Mouse (Mus musculus): ENCODE results near the gene Cdh1. TPM values are rescaled to one million over a fixed set of nuclear protein-coding genes. Genes with fewer than 3 reads are reported as not detected.
A peak's percentile ranks its signal among the peaks of the same experiment; 100 is the strongest.

Gene Cdh1
- total and polyA plus RNA-seq, 3 experiments = 0.13 TPM; not detected in 2

- Histone ChIP-seq H3K79me2 (replicated peaks; ENCODE audit: control insufficient read depth, extremely low read depth, insufficient read depth, poor library complexity, severe bottlenecking) (no peaks in the 10 kb centered on the region), H3K27me3 (replicated peaks) (no peaks in the 10 kb centered on the region), H3K36me3 (replicated peaks in 1 of 2; ENCODE audit: control insufficient read depth in 1 of 2, insufficient read depth in 1 of 2, low read length in 1 of 2) (peaks cover under 1 to 28% of the 10 kb centered on the region in 2 experiments), H3K4me3 (replicated peaks in 1 of 3; ENCODE audit: low read depth in 2 of 3, low read length in 2 of 3, poor library complexity in 1 of 3) (no peak overlapping the region), H3K27ac (ENCODE audit: insufficient read depth, low read depth) (no peak overlapping the region), H3K4me1 (ENCODE audit: control insufficient read depth in 1 of 2, insufficient read depth in 2 of 2) (peaks cover 0 to 36% of the 10 kb centered on the region in 2 experiments; a peak in 2 of 4 replicates), H3K9me3 (replicated peaks; ENCODE audit: low read length) (no peaks in the 10 kb centered on the region), H3K4me2 (ENCODE audit: insufficient read depth, low read depth, poor library complexity, severe bottlenecking) (no peak overlapping the region), H3K9ac (ENCODE audit: insufficient read depth, low read depth) (no peak overlapping the region)
- in situ Hi-C loops (cut with MboI; ENCODE audit: low pct_ligation_motif_present, low pct_unique_long_range_greater_than_20kb, low sequenced_read_pairs) = no loop called here
- DNase-seq (ENCODE audit: extremely low read depth) = no peak
- TF ChIP-seq MAX (IDR thresholded peaks at IDR 0.05; ENCODE audit: low read length) (no peak), MAZ (IDR thresholded peaks at IDR 0.05; ENCODE audit: low read depth, low read length) (no peak), USF2 (conservative IDR thresholded peaks at IDR 0.05; ENCODE audit: low read depth, low read length) (no peak), JUND (conservative IDR thresholded peaks at IDR 0.05; ENCODE audit: low read depth, low read length) (no peak)
- dilution Hi-C loops (cut with MboI; ENCODE audit: extremely low pct_ligation_motif_present, extremely low pct_unique_long_range_greater_than_20kb, low sequenced_read_pairs) = no loop called here
These were observed 106.9 kb downstream of the Cdh1 start for GRCm38 (mm10) chr8:106710002-106710401.

GRCm38 (mm10) chr8:106712487-106712886 lies 109.3 kb downstream of the Cdh1 start:
- no peak overlapping the region for H3K4me3 ChIP-seq (replicated peaks in 1 of 3; ENCODE audit: low read depth in 2 of 3, low read length in 2 of 3, poor library complexity in 1 of 3)
- H3K4me1 ChIP-seq (ENCODE audit: control insufficient read depth in 1 of 2, insufficient read depth in 2 of 2) = peaks cover 0 to 38% of the 10 kb centered on the region in 2 experiments; a peak in 2 of 4 replicates
- peaks cover 0 to 28% of the 10 kb centered on the region in 2 experiments for H3K36me3 ChIP-seq (replicated peaks in 1 of 2; ENCODE audit: control insufficient read depth in 1 of 2, insufficient read depth in 1 of 2, low read length in 1 of 2)
- H3K9ac ChIP-seq (ENCODE audit: insufficient read depth, low read depth) = no peak overlapping the region
- H3K9me3 ChIP-seq (replicated peaks; ENCODE audit: low read length) = no peaks in the 10 kb centered on the region
- dilution Hi-C loops (cut with MboI; ENCODE audit: extremely low pct_ligation_motif_present, extremely low pct_unique_long_range_greater_than_20kb, low sequenced_read_pairs) = no loop called here
- TF ChIP-seq SIN3A (IDR thresholded peaks at IDR 0.05; ENCODE audit: low read length) = no peak
- TF ChIP-seq CHD2 (IDR thresholded peaks at IDR 0.05; ENCODE audit: low read length) = no peak
- no peak for TF ChIP-seq USF1 (IDR thresholded peaks at IDR 0.05; ENCODE audit: low read depth, low read length)
- no peak for TF ChIP-seq MEF2A (IDR thresholded peaks at IDR 0.05; ENCODE audit: borderline replicate concordance, low read depth, low read length)
- no peak for TF ChIP-seq RCOR1 (conservative IDR thresholded peaks at IDR 0.05; ENCODE audit: low read depth, low read length)
- no peak for TF ChIP-seq SMC3 (IDR thresholded peaks at IDR 0.05; ENCODE audit: low read depth, low read length)
- no peak for TF ChIP-seq IRF4 (IDR thresholded peaks at IDR 0.05; ENCODE audit: low read depth, low read length)
- in situ Hi-C loops (cut with MboI; ENCODE audit: low pct_ligation_motif_present, low pct_unique_long_range_greater_than_20kb, low sequenced_read_pairs) = no loop called here
- H3K4me2 ChIP-seq (ENCODE audit: insufficient read depth, low read depth, poor library complexity, severe bottlenecking) = no peak overlapping the region
- H3K27ac ChIP-seq (ENCODE audit: insufficient read depth, low read depth) = no peak overlapping the region
- H3K27me3 ChIP-seq (replicated peaks) = no peaks in the 10 kb centered on the region
- DNase-seq (ENCODE audit: extremely low read depth) = no peak
- H3K79me2 ChIP-seq (replicated peaks; ENCODE audit: control insufficient read depth, extremely low read depth, insufficient read depth, poor library complexity, severe bottlenecking) = no peaks in the 10 kb centered on the region

GRCm38 (mm10) chr8:106714297-106714696 lies 111.1 kb downstream of the Cdh1 start:
- TF ChIP-seq RCOR1 (conservative IDR thresholded peaks at IDR 0.05; ENCODE audit: low read depth, low read length) (no peak), KAT2A (IDR thresholded peaks at IDR 0.05; ENCODE audit: insufficient replicate concordance, low read length) (no peak), EP300 (IDR thresholded peaks at IDR 0.05; ENCODE audit: low read length) (no peak), MAZ (IDR thresholded peaks at IDR 0.05; ENCODE audit: low read depth, low read length) (no peak), ETS1 (conservative IDR thresholded peaks at IDR 0.05; ENCODE audit: low read depth, low read length) (no peak), MAFK (IDR thresholded peaks at IDR 0.05; ENCODE audit: insufficient replicate concordance, low read length) (no peak), MEF2A (IDR thresholded peaks at IDR 0.05; ENCODE audit: borderline replicate concordance, low read depth, low read length) (no peak)
- no peak overlapping the region for H3K9ac ChIP-seq (ENCODE audit: insufficient read depth, low read depth)
- peaks cover 0 to 39% of the 10 kb centered on the region in 2 experiments for H3K36me3 ChIP-seq (replicated peaks in 1 of 2; ENCODE audit: control insufficient read depth in 1 of 2, insufficient read depth in 1 of 2, low read length in 1 of 2)
- no peaks in the 10 kb centered on the region for H3K9me3 ChIP-seq (replicated peaks; ENCODE audit: low read length)
- H3K4me2 ChIP-seq (ENCODE audit: insufficient read depth, low read depth, poor library complexity, severe bottlenecking) = no peak overlapping the region
- H3K27ac ChIP-seq (ENCODE audit: insufficient read depth, low read depth) = no peak overlapping the region
- DNase-seq (ENCODE audit: extremely low read depth) = peak; percentile 66
- peaks cover 3 to 46% of the 10 kb centered on the region in 2 experiments; a peak in 2 of 4 replicates for H3K4me1 ChIP-seq (ENCODE audit: control insufficient read depth in 1 of 2, insufficient read depth in 2 of 2)
- H3K79me2 ChIP-seq (replicated peaks; ENCODE audit: control insufficient read depth, extremely low read depth, insufficient read depth, poor library complexity, severe bottlenecking) = no peaks in the 10 kb centered on the region
- dilution Hi-C loops (cut with MboI; ENCODE audit: extremely low pct_ligation_motif_present, extremely low pct_unique_long_range_greater_than_20kb, low sequenced_read_pairs) (no loop called here), in situ Hi-C loops (cut with MboI; ENCODE audit: low pct_ligation_motif_present, low pct_unique_long_range_greater_than_20kb, low sequenced_read_pairs) (no loop called here)
- no peaks in the 10 kb centered on the region for H3K27me3 ChIP-seq (replicated peaks)
- no peak overlapping the region for H3K4me3 ChIP-seq (replicated peaks in 1 of 3; ENCODE audit: low read depth in 2 of 3, low read length in 2 of 3, poor library complexity in 1 of 3)
